Mouse (Mus musculus): Measurements from ENCODE around the gene Gse1.

DNA sequence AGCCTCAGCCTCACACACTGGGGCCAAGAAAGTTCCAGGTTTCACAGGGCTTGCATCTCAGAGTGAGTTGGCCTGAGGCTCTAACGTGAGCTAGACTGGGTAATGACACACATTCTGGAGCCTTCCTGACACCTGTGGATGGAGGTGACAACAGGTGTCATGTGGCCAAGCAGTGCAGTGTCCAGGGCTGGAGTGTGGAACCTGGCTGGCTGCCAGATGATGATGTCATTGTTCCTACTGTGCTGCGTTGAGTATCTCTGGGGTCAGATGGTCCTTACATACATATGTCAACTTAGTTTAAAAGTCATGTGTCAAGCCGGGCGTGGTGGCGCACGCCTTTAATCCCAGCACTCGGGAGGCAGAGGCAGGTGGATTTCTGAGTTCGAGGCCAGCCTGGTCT lies 51.2 kb downstream of the Gse1 start:
- TF ChIP-seq HCFC1 (IDR thresholded peaks at IDR 0.05; ENCODE audit: borderline replicate concordance, insufficient read depth, low read length) = no peak
- no peak for TF ChIP-seq ZC3H11A (IDR thresholded peaks at IDR 0.05; ENCODE audit: borderline replicate concordance, low read depth, low read length)
- no peak for TF ChIP-seq CHD2 (IDR thresholded peaks at IDR 0.05; ENCODE audit: low read depth, low read length)
- TF ChIP-seq ZNF384 (IDR thresholded peaks at IDR 0.05; ENCODE audit: low read depth, low read length) = no peak
- TF ChIP-seq MAFK (IDR thresholded peaks at IDR 0.05; ENCODE audit: insufficient read depth, low read depth, low read length) = no peak
